Mouse (Mus musculus): ENCODE data around the gene Ccnt1.

GRCm38 (mm10) chr15:98537923-98538322 is 32.8 kb downstream of the Ccnt1 start:
- no peak for TF ChIP-seq HCFC1 (IDR thresholded peaks at IDR 0.05; ENCODE audit: borderline replicate concordance, insufficient read depth, low read length)
- no peak for TF ChIP-seq ZNF384 (IDR thresholded peaks at IDR 0.05; ENCODE audit: low read depth, low read length)
- no peak for TF ChIP-seq ZC3H11A (IDR thresholded peaks at IDR 0.05; ENCODE audit: borderline replicate concordance, low read depth, low read length)
- TF ChIP-seq MAFK (IDR thresholded peaks at IDR 0.05; ENCODE audit: insufficient read depth, low read depth, low read length): no peak
- TF ChIP-seq CHD2 (IDR thresholded peaks at IDR 0.05; ENCODE audit: low read depth, low read length): no peak

Data from ES-E14 (cell line).